Mouse (Mus musculus) neural tube, embryonic 11.5 days (tissue): ENCODE measurements around the gene Hist1h3h. TPM values are rescaled to one million over a fixed set of nuclear protein-coding genes. Genes with fewer than 3 reads are reported as not detected.
"Not testable (repeated sequence)": the region's sequence is repeated elsewhere in the genome, so short reads cannot be mapped to it uniquely, and the experiment has no call there.

Source experiments
- ATAC-seq: fragments of 200-750 bp; cut with Nextera tagmentation; 2 replicates; pipeline ENCODE4 v1.8.0; 2017; ENCODE audit warnings: moderate number of reproducible peaks, mild to moderate bottlenecking, moderate TSS enrichment, moderate library complexity; ENCODE audit not compliant: insufficient read depth, low FRiP score, low TSS enrichment
- DNase-seq: peaks from one replicate; pipeline ENCODE4 v3.0.0-alpha.2; 2015; ENCODE audit warnings: low spot score
- H3K27ac ChIP-seq: fragments of 300-500 bp; sonication (generic); 2 replicates; pipeline ENCODE4 v1.5.1; 2014; ENCODE audit warnings: low read depth, mild to moderate bottlenecking, low read length
- H3K27me3 ChIP-seq: fragments of 300-500 bp; sonication (generic); 2 replicates; pipeline ENCODE4 v1.6.1; 2014; ENCODE audit warnings: mild to moderate bottlenecking, low read length, mixed read lengths; ENCODE audit not compliant: control insufficient read depth, insufficient read depth
- H3K36me3 ChIP-seq: fragments of 300-500 bp; sonication (generic); 2 replicates; pipeline ENCODE4 v1.6.1; 2014; ENCODE audit warnings: mild to moderate bottlenecking, low read length, moderate library complexity, mixed read lengths; ENCODE audit not compliant: control insufficient read depth, insufficient read depth
- H3K4me1 ChIP-seq: fragments of 300-500 bp; sonication (generic); 2 replicates; pipeline ENCODE4 v1.6.1; 2014; ENCODE audit warnings: low read length, mixed read lengths; ENCODE audit not compliant: control insufficient read depth, insufficient read depth
- H3K4me2 ChIP-seq: fragments of 300-500 bp; sonication (generic); 2 replicates; pipeline ENCODE4 v1.6.1; 2014; ENCODE audit warnings: low read depth, mild to moderate bottlenecking, moderate library complexity
- H3K4me3 ChIP-seq: fragments of 300-500 bp; sonication (generic); 2 replicates; pipeline ENCODE4 v1.5.1; 2014; ENCODE audit warnings: low read depth, low read length
- H3K9ac ChIP-seq: fragments of 300-500 bp; sonication (generic); 2 replicates; pipeline ENCODE4 v1.6.1; 2014; ENCODE audit warnings: mild to moderate bottlenecking, low read length
- H3K9me3 ChIP-seq: fragments of 300-500 bp; sonication (generic); 2 replicates; pipeline ENCODE4 v1.6.1; 2016; ENCODE audit warnings: low read length; ENCODE audit not compliant: control insufficient read depth
- WGBS: fragments of 180-500 bp; shearing (Covaris S2); extraction: QIAGEN DNeasy Blood & Tissue Kit; methylation state at CpG from one replicate; pipeline ENCODE4 v1.1.7; 2014; 5-methylcytosine and 5-hydroxymethylcytosine counted together
- polyA plus RNA-seq: library from polyadenylated mRNA; unstranded; fragments of >200 nt; fragmentation: Nextera tagmentation; extraction: Ambion mirVana; gene quantifications from 2 replicates; pipeline ENCODE4 v1.2.1, GENCODE M21; 2014

The Hist1h3h gene
- 5.6 and 23.9 TPM in 2 replicates for polyA plus RNA-seq

DNA sequence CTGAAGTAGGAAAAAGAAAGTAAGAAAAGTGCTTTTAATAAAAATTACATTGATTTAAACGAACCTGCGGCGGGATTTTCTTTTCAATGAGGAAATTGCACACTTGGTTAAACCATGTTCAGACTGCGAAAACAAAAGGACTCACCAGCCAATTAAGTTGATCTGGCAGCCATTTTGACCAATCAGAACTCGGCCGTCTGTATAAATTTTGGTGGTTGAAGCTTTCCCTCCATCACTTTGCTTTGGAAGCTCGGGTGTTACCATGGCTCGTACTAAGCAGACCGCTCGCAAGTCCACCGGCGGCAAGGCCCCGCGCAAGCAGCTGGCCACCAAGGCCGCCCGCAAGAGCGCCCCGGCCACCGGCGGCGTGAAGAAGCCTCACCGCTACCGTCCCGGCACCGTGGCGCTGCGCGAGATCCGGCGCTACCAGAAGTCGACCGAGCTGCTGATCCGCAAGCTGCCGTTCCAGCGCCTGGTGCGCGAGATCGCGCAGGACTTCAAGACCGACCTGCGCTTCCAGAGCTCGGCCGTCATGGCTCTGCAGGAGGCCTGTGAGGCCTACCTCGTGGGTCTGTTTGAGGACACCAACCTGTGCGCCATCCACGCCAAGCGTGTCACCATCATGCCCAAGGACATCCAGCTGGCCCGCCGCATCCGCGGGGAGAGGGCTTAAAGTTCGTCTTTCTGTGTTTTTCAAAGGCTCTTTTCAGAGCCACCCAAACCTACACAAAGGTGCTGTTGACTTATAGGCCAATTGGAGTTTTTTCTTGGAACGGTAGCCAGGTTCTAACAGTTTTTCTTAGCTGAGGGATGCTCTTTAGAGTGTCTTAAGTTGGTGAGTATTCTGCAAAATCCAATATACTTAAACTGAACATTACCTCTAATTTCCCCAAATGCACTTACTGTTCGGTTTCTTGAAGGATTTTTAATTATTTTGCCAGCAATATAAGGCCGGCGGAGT lies at the start of gene Hist1h3h:
Gene Hist1h3h (plus strand): TSS at position 263 of the 961 bp plus-strand sequence.
- H3K27me3 ChIP-seq, H3K36me3 ChIP-seq, H3K9me3 ChIP-seq: not testable (repeated sequence)
- H3K4me2 ChIP-seq, result peak within 1 kb of the TSS; percentile 68
- peak within 1 kb of the TSS; percentile 32 for H3K4me3 ChIP-seq
- DNase-seq, result peak; percentile 87
- peak within 1 kb of the TSS; percentile 69 for H3K9ac ChIP-seq
- under 1% methylated on average over 27 of the region's 56 CpGs for WGBS
- peak; percentile 33 for ATAC-seq
- H3K4me1 ChIP-seq, result peaks cover 25% of the 10 kb centered on the region
- peak within 1 kb of the TSS; percentile 87 for H3K27ac ChIP-seq

- Histone ChIP-seq H3K9ac (no peak within 1 kb of the TSS), H3K9me3 (no peaks in the 10 kb centered on the region), H3K4me1 (no peaks in the 10 kb centered on the region), H3K27ac (no peak within 1 kb of the TSS), H3K27me3 (no peaks in the 10 kb centered on the region), H3K4me3 (no peak within 1 kb of the TSS), H3K4me2 (no peak within 1 kb of the TSS), H3K36me3 (no peaks in the 10 kb centered on the region)
- DNase-seq, result no peak
- ATAC-seq, result no peak
- 79% methylated on average over 2 of the region's 2 CpGs for WGBS
Measured at GRCm38 (mm10) chr13:21677305-21677704, 40.2 kb upstream of the Hist1h3h start, which contains the start of gene Olfr1360. Gene Olfr1360, minus strand, starts transcription at chr13:21677405.

GRCm38 (mm10) chr13:21697811-21698210 lies 19.6 kb upstream of the Hist1h3h start, which contains the start of gene Olfr1359:
Gene Olfr1359, plus strand, starts transcription at chr13:21698111.
- Histone ChIP-seq H3K4me2 (no peak within 1 kb of the TSS), H3K9ac (no peak within 1 kb of the TSS), H3K4me1 (no peaks in the 10 kb centered on the region), H3K9me3 (no peaks in the 10 kb centered on the region), H3K4me3 (no peak within 1 kb of the TSS), H3K27ac (no peak within 1 kb of the TSS), H3K36me3 (no peaks in the 10 kb centered on the region), H3K27me3 (no peaks in the 10 kb centered on the region)
- ATAC-seq (no peak), DNase-seq (no peak)

DNA sequence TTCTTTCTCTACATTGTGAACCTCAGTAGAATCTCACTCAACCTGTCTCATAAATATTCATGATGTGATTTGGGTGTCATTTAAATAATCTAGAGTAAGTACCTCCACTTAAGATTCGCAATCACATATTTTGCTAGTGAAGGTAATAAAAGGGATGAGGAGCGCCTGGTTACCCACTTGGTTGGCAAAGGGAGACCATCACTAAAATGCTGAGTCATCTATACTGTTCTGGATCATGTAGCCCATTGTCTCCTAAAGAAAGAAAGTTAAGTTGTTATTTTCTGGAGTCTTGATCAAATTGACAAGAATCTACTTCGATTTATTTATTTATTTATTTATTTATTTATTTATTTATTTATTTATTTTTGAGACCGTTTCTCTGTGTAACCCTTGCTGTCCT lies 10.8 kb upstream of the Hist1h3h start:
- WGBS, result 73% methylated on average over 4 of the region's 4 CpGs
- DNase-seq, result no peak
- Histone ChIP-seq H3K36me3 (no peaks in the 10 kb centered on the region), H3K27me3 (no peaks in the 10 kb centered on the region), H3K4me2 (no peak overlapping the region), H3K9me3 (no peaks in the 10 kb centered on the region), H3K4me3 (no peak overlapping the region), H3K27ac (no peak overlapping the region), H3K9ac (no peak overlapping the region), H3K4me1 (no peaks in the 10 kb centered on the region)
- ATAC-seq, result no peak

- Histone ChIP-seq H3K9ac (peak overlapping the region; percentile 61), H3K4me1 (peaks cover 3% of the 10 kb centered on the region; the same call in 1 of the 2 replicates)
- under 1% methylated on average over 32 of the region's 32 CpGs for WGBS
Measured at GRCm38 (mm10) chr13:21710031-21710711, 7.3 kb upstream of the Hist1h3h start.

DNA sequence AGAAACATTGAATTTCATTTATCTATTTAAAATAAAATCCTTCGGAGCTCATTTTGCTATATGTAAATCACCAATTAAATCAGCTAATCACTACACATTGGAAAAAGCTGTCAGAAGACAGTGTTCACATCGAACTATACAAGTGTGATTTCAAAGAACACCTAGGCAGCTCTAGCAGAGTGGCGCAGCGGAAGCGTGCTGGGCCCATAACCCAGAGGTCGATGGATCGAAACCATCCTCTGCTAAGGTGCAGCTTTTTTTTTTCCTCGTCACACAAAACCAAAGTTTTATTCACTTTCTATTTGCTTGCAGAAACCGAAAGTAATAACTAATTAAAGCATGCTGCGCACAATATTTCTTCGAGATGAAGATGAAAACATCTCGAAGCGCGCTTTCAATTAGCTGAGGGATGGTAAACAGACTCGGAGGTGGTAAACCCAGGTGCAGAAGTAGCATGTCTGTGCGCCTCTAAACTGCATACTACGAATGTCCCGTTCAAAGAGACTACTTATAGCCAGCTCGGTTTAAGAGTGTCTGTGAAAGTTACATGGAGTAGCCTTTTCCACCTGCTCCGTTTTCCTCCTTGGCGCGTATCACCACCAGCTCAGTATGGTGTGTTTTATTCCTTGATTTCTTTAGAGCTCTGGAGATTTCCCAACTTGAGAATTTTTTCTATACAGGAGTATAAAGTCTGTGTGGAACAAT lies 6.5 kb upstream of the Hist1h3h start:
- peak; percentile 77 for DNase-seq
- WGBS, result 2% methylated on average over 22 of the region's 22 CpGs
- Histone ChIP-seq H3K27me3 (no peaks in the 10 kb centered on the region), H3K9ac (no peak overlapping the region), H3K9me3 (no peaks in the 10 kb centered on the region), H3K36me3 (no peaks in the 10 kb centered on the region), H3K4me1 (peaks cover 6% of the 10 kb centered on the region; the same call in 1 of the 2 replicates), H3K4me3 (peak overlapping the region; percentile 37), H3K27ac (no peak overlapping the region), H3K4me2 (peak overlapping the region; percentile 44)
- ATAC-seq, result peak; percentile 78

More at GRCm38 (mm10) chr13:21710031-21710711, 7.3 kb upstream of the Hist1h3h start:
- no peaks in the 10 kb centered on the region for H3K27me3 ChIP-seq
- H3K4me2 ChIP-seq, result peak overlapping the region; percentile 33
- peak; percentile 81 for ATAC-seq
- 0 out of 2 replicates have a peak overlapping the region, but pooled peaks have one; percentile 23 for H3K27ac ChIP-seq
- peak; percentile 88 for DNase-seq
- H3K4me3 ChIP-seq, result peak overlapping the region; percentile 63
- H3K9me3 ChIP-seq, result no peaks in the 10 kb centered on the region
- H3K36me3 ChIP-seq, result no peaks in the 10 kb centered on the region

DNA sequence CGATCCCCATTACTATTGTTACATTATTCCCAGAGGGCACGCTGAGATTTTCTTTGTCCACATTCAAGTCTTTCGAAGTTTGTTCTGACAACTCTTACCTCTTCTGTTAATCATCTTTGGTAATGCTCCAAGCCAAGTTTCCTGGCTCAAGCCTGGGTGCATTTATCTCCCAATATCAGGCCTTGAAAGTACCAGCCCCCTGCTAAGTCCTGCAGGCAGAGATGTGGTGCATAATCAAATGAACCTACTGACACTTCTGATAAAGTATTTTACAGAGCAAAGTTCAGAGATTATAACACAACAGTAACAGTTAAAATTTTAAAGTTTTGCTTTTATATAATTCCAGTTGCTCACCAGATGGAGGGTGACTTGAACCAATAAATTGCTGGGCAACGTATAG lies 5.8 kb upstream of the Hist1h3h start:
- Histone ChIP-seq H3K4me3 (peak overlapping the region; percentile 37), H3K27ac (no peak overlapping the region), H3K36me3 (no peaks in the 10 kb centered on the region), H3K9ac (no peak overlapping the region), H3K27me3 (no peaks in the 10 kb centered on the region), H3K4me1 (peaks cover 6% of the 10 kb centered on the region; the same call in 1 of the 2 replicates), H3K4me2 (peak overlapping the region; percentile 44), H3K9me3 (no peaks in the 10 kb centered on the region)
- 32% methylated on average over 4 of the region's 4 CpGs for WGBS
- DNase-seq (no peak), ATAC-seq (no peak)

DNA sequence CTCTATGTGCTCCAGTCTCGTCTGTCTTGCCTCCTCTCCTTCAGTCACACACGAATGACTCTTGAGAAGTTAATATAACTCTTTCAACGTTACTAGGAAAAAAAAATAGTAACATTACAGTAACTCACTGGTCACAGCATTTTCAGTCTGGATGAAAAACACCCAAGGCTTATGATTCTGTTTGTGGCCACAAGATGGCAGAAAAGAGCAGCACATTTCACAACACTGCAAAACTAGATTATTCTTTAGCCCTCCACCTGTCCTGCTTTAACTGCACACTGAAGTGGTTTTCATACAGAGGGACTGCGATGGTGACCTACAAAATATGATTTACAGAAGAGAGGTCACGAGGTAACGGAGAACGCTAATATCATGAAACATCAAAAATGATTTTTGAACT lies 2.7 kb upstream of the Hist1h3h start:
- Histone ChIP-seq H3K4me2 (peak overlapping the region; percentile 56), H3K4me3 (peak overlapping the region; percentile 32; the same call in 1 of the 2 replicates), H3K9me3 (no peaks in the 10 kb centered on the region), H3K9ac (peak overlapping the region; percentile 43), H3K27me3 (no peaks in the 10 kb centered on the region), H3K27ac (peak overlapping the region; percentile 75), H3K36me3 (no peaks in the 10 kb centered on the region), H3K4me1 (peaks cover 16% of the 10 kb centered on the region)
- DNase-seq (peak; percentile 44), ATAC-seq (no peak)
- WGBS, result 2% methylated on average over 7 of the region's 7 CpGs
